In the genomic region with DNA sequence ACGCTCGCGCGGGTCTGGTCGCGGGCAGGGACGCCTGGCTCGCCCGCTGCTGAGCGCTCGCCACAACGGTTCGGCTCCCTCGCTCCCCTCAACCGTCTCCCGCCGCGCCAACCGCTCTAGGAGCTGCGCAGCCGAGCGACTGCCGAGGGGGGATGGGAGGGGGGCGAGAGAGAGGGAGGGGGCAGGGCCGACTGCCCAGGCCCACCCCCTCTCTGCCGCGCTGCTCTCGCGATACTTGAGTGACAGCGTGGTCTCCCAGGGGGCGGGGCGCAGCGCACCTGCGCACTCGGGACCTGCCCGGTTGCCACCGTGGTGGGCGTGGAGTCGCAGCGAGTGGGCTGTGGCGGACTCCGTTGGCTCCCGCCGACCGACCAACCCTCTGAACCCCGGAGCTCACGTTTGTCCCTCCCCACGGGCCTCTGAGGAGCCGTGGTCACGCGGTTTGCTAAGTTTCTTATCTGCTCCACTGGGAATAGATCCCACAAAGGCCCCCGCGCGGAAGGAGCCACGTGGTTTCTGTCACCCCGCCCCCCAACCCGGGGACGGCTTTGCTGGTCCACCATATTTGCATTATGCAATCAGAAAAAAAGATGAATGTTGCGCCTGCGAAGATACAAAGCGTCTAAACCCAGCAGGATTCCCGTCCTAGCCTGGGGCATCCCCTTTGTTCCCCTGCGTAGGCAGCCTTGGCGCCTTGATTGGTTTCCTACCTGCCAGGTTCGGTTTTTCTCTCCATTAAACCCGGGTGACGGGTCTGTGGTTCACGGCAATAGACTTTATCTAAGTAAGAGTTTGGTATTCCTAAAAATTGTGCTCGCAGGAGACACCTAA, we compare ENCODE assay signal across 8 mouse cellular contexts. TPM values are rescaled to one million over a fixed set of nuclear protein-coding genes. Genes with fewer than 3 reads are reported as not detected.
DNase-seq lines count a peak whose midpoint lies in the region; ATAC-seq and TF ChIP-seq lines count a peak whose summit lies in the region.

A gene (minus strand): TSS at position 469 of the 831 bp plus-strand sequence.
A gene (plus strand): TSS at position 567 of the 831 bp plus-strand sequence.

- no peaks in the 10 kb centered on the region for H3K27me3 ChIP-seq in megakaryocyte, embryonic 14.5 days (replicated peaks)

- peak; percentile 86 for ATAC-seq in activated CD4-positive, CD25-positive, alpha-beta regulatory T cell, adult 4 months

- TF ChIP-seq POLR2A in cortical plate, adult 2 months (IDR thresholded peaks at IDR 0.05; ENCODE audit: extremely low read depth, insufficient read depth, low read length) = peak; percentile 77

- peaks cover 8% of the 10 kb centered on the region for H3K9me3 ChIP-seq in megakaryocyte, embryonic 14.5 days

- peaks cover 4% of the 10 kb centered on the region for H3K4me1 ChIP-seq in cortical plate, adult 2 months (ENCODE audit: control insufficient read depth, insufficient read depth, low read length)
- peaks cover 41% of the 10 kb centered on the region for H3K4me1 ChIP-seq in megakaryocyte, embryonic 14.5 days

- peak within 1 kb of the TSS; percentile 99 for H3K27ac ChIP-seq in cortical plate, adult 2 months (ENCODE audit: insufficient read depth, low read length)

- peaks cover 4% of the 10 kb centered on the region for H3K36me3 ChIP-seq in megakaryocyte, embryonic 14.5 days (replicated peaks; ENCODE audit: low read length)

- peak; percentile 96 to 97 for DNase-seq in gastrocnemius, adult 8-10 months (ENCODE audit: low spot score in 2 of 2)
- DNase-seq in hindlimb bud, embryonic 11.5 days (ENCODE audit: extremely low spot score, low read depth, low spot score) = peak; percentile 85
- DNase-seq in left cerebral cortex, adult 8-10 months (ENCODE audit: low spot score in 2 of 2) = peak; percentile 98
- DNase-seq in right cerebral cortex, postnatal 10 days (ENCODE audit: low spot score in 2 of 2) = peak; percentile 98 to 99
- peak; percentile 99 for DNase-seq in urinary bladder, postnatal 25 days (ENCODE audit: low spot score)

- H3K4me3 ChIP-seq in cortical plate, adult 2 months (ENCODE audit: insufficient read depth, low read length) = peak within 1 kb of the TSS; percentile 72
- H3K4me3 ChIP-seq in megakaryocyte, embryonic 14.5 days (replicated peaks) = peak within 1 kb of the TSS; percentile 98

- TF ChIP-seq CTCF in cortical plate, adult 2 months (IDR thresholded peaks at IDR 0.05; ENCODE audit: extremely low read depth, insufficient read depth, low read length) = no peak

RNA-seq across cellular contexts. Expression of the first gene that starts in this region (rescaled TPM):
- polyA plus RNA-seq in activated CD4-positive, CD25-positive, alpha-beta regulatory T cell, adult 4 months (2017; shearing (Covaris generic)) = 10 to 100 TPM; 66.3 to 75.6 TPM
- 78.7 and 86.6 TPM in 2 replicates for polyA plus RNA-seq in cortical plate, adult 2 months (2012; rRNA removed)
- total RNA-seq in gastrocnemius, adult 8-10 months (2022) = 10 to 100 TPM; 14.6 to 19.3 (median 17.8) TPM
- total RNA-seq in left cerebral cortex, adult 8-10 months (2022) = 10 to 100 TPM; 45.0 to 55.4 (median 47.2) TPM
- polyA plus RNA-seq in megakaryocyte, embryonic 14.5 days (2012; ENCODE audit: insufficient read depth, low replicate concordance) = 18.4 TPM in 1 of 2 replicates, not detected in the other

RNA-seq across cellular contexts. Expression of the second gene that starts in this region (rescaled TPM):
- polyA plus RNA-seq in activated CD4-positive, CD25-positive, alpha-beta regulatory T cell, adult 4 months (2017; shearing (Covaris generic)) = under 1 TPM in 1 of 2 experiments, not detected in 1; 0.44 TPM
- polyA plus RNA-seq in cortical plate, adult 2 months (2012; rRNA removed) = 3.1 TPM in 2 replicates
- 1 to 10 TPM; 2.0 to 3.5 (median 2.6) TPM for total RNA-seq in gastrocnemius, adult 8-10 months (2022)
- total RNA-seq in left cerebral cortex, adult 8-10 months (2022) = 1 to 10 TPM; 1.7 to 3.4 (median 2.6) TPM
- polyA plus RNA-seq in megakaryocyte, embryonic 14.5 days (2012; ENCODE audit: insufficient read depth, low replicate concordance) = 0.74 TPM in 1 of 2 replicates, not detected in the other

Comparison
In these comparisons a context has a peak if more than half of its experiments do, and no peak if none do; other contexts are left out.
1. Peak in every context shown above with its lines: DNase-seq, ATAC-seq, H3K4me3 ChIP-seq and H3K27ac ChIP-seq.